Mouse (Mus musculus): ENCODE results near the gene Olfr1208. TPM values are rescaled to one million over a fixed set of nuclear protein-coding genes. Genes with fewer than 3 reads are reported as not detected.

Gene Olfr1208
- polyA plus RNA-seq (2012; fragmentation: generic; extraction: Trizol): not detected

GRCm38 (mm10) chr2:88902211-88902610 lies at the start of gene Olfr1208:
Gene Olfr1208 (minus strand): TSS chr2:88902311.

GRCm38 (mm10) chr2:88938011-88938410 lies 35.9 kb upstream of the Olfr1208 start, which contains the start of gene Olfr1211:
Gene Olfr1211 (minus strand): TSS chr2:88938111.

GRCm38 (mm10) chr2:88915057-88915456 lies 12.9 kb upstream of the Olfr1208 start, which contains the start of gene Olfr1209:
Gene Olfr1209 (minus strand): TSS chr2:88915157.

GRCm38 (mm10) chr2:88862931-88863330 lies 39.2 kb downstream of the Olfr1208 start, which contains the start of gene Olfr1206:
Gene Olfr1206 (plus strand): TSS chr2:88863231.

GRCm38 (mm10) chr2:88848992-88849391 lies 53.1 kb downstream of the Olfr1208 start, which contains the start of gene Olfr1204:
Gene Olfr1204 (plus strand): TSS chr2:88849292.

Other genes starting within 250 kb of the Olfr1208 start
- gene Olfr1193, start 226.7 kb downstream of the Olfr1208 start, polyA plus RNA-seq (2012; fragmentation: generic; extraction: Trizol): not detected
- gene Olfr1195, start 213.1 kb downstream of the Olfr1208 start, polyA plus RNA-seq (2012; fragmentation: generic; extraction: Trizol): not detected
- not detected for gene Olfr1196, start 197.7 kb downstream of the Olfr1208 start, polyA plus RNA-seq (2012; fragmentation: generic; extraction: Trizol)
- gene Olfr1197, start 169.9 kb downstream of the Olfr1208 start, polyA plus RNA-seq (2012; fragmentation: generic; extraction: Trizol): not detected
- not detected for gene Olfr1198, start 150.9 kb downstream of the Olfr1208 start, polyA plus RNA-seq (2012; fragmentation: generic; extraction: Trizol)
- gene Olfr1199, start 141.8 kb downstream of the Olfr1208 start, polyA plus RNA-seq (2012; fragmentation: generic; extraction: Trizol): not detected
- gene Olfr1200, start 131.8 kb downstream of the Olfr1208 start, polyA plus RNA-seq (2012; fragmentation: generic; extraction: Trizol): not detected
- not detected for gene Olfr1201, start 109.3 kb downstream of the Olfr1208 start, polyA plus RNA-seq (2012; fragmentation: generic; extraction: Trizol)
- not detected for gene Olfr1202, start 87.8 kb downstream of the Olfr1208 start, polyA plus RNA-seq (2012; fragmentation: generic; extraction: Trizol)
- not detected for gene Olfr1205, start 72.6 kb downstream of the Olfr1208 start, polyA plus RNA-seq (2012; fragmentation: generic; extraction: Trizol)
- gene Olfr1204, start 53.0 kb downstream of the Olfr1208 start, polyA plus RNA-seq (2012; fragmentation: generic; extraction: Trizol): not detected
- gene Olfr1206, start 39.1 kb downstream of the Olfr1208 start, polyA plus RNA-seq (2012; fragmentation: generic; extraction: Trizol): not detected
- not detected for gene Olfr1209, start 12.8 kb upstream of the Olfr1208 start, polyA plus RNA-seq (2012; fragmentation: generic; extraction: Trizol)
- not detected for gene Olfr1211, start 35.8 kb upstream of the Olfr1208 start, polyA plus RNA-seq (2012; fragmentation: generic; extraction: Trizol)
- gene Olfr1212, start 51.7 kb upstream of the Olfr1208 start, polyA plus RNA-seq (2012; fragmentation: generic; extraction: Trizol): not detected
- not detected for gene Gm13762, start 78.0 kb upstream of the Olfr1208 start, polyA plus RNA-seq (2012; fragmentation: generic; extraction: Trizol)
- not detected for gene Olfr1214, start 90.3 kb upstream of the Olfr1208 start, polyA plus RNA-seq (2012; fragmentation: generic; extraction: Trizol)
- gene Olfr1215, start 104.7 kb upstream of the Olfr1208 start, polyA plus RNA-seq (2012; fragmentation: generic; extraction: Trizol): not detected
- not detected for gene Olfr1216, start 116.0 kb upstream of the Olfr1208 start, polyA plus RNA-seq (2012; fragmentation: generic; extraction: Trizol)
- gene Olfr1217, start 129.8 kb upstream of the Olfr1208 start, polyA plus RNA-seq (2012; fragmentation: generic; extraction: Trizol): not detected
- not detected for gene Olfr1218, start 158.9 kb upstream of the Olfr1208 start, polyA plus RNA-seq (2012; fragmentation: generic; extraction: Trizol)
- gene Olfr1219, start 181.2 kb upstream of the Olfr1208 start, polyA plus RNA-seq (2012; fragmentation: generic; extraction: Trizol): not detected
- gene Olfr1220, start 204.5 kb upstream of the Olfr1208 start, polyA plus RNA-seq (2012; fragmentation: generic; extraction: Trizol): not detected
- gene Olfr1221, start 215.0 kb upstream of the Olfr1208 start, polyA plus RNA-seq (2012; fragmentation: generic; extraction: Trizol): not detected
- gene Olfr1222, start 230.7 kb upstream of the Olfr1208 start, polyA plus RNA-seq (2012; fragmentation: generic; extraction: Trizol): not detected
- not detected for gene Olfr1223, start 249.2 kb upstream of the Olfr1208 start, polyA plus RNA-seq (2012; fragmentation: generic; extraction: Trizol)